Mouse (Mus musculus): ENCODE measurements around the gene Gpt2. TPM values are rescaled to one million over a fixed set of nuclear protein-coding genes. Genes with fewer than 3 reads are reported as not detected.

Gpt2 gene
- polyA plus RNA-seq, 1 experiment from 2014 or later, result 30.2 TPM

DNA sequence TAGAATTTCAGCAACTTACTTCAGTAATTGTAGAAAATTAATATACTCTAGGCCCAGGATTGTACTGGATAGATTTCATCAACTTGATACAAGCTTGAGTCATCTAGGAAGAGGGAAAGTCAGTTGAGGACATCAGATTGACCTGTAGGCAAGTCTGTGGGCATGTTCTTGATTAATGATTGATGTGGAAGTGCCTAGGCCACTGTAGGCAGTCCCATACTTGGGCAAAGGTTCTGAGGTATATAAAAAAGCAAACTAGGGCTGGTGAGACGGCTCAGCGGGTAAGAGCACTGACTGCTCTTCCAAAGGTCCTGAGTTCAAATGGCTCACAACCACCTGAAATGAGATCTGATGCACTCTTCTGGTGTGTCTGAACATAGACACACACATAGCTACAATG, 75.4 kb downstream of the Gpt2 start:
- Histone ChIP-seq H3K4me2 (no peak overlapping the region), H3K9ac (no peak overlapping the region), H3K4me1 (no peaks in the 10 kb centered on the region), H3K27ac (no peak overlapping the region), H3K4me3 (no peak overlapping the region), H3K36me3 (ENCODE audit: poor library complexity, severe bottlenecking) (no peaks in the 10 kb centered on the region), H3K27me3 (no peaks in the 10 kb centered on the region), H3K9me3 (replicated peaks) (no peaks in the 10 kb centered on the region)
- ATAC-seq, result no peak
- WGBS, result 97% methylated on average over 2 of the region's 2 CpGs

DNA sequence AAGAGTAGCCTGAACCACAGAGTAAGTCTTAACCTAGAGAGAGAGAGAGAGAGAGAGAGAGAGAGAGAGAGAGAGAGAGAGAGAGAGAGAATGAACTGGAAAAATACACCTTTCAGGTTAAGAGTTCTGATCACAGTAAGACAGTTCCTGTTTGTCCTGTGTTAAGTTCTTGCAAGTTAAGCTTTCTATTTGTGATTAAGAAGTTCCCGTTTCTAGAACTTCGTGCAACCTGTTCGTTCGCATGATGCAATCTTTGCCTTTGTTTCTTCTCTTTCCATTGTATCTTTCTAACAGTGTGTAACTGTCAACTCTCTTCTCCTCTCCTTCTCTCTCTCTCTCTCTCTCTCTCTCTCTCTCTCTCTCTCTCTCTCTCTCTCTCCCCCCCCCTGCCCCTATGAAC, 78.1 kb downstream of the Gpt2 start:
- ATAC-seq, result no peak
- WGBS, result 87% methylated on average over 4 of the region's 4 CpGs
- H3K4me3 ChIP-seq, result no peak overlapping the region

DNA sequence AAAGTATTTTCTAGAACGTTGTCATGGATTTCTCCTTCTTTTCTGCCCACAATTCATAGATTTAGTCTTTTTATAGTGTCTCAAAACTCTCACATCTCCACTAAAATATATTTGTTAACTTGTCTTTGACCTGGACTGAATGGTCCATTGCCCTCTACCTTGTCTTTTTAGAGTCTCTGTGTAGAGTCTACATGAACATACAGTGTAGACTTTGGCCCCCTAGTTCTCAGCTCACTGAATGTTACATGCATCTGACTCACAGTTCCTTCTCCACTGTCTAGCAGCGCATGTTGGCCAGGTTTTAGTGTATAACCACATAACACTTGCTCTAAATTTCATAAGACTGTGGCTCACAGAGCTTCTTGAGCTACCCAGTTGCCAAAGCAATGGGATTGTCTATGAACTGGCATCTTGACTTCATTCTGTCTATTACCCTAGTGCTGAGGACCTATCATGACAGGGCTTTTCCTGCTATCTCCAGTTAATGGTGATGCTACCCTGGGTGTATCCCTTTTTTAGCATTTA, 81.7 kb downstream of the Gpt2 start:
- Histone ChIP-seq H3K4me1 (no peaks in the 10 kb centered on the region), H3K27me3 (no peaks in the 10 kb centered on the region), H3K4me2 (no peak overlapping the region), H3K4me3 (no peak overlapping the region), H3K9me3 (replicated peaks) (no peaks in the 10 kb centered on the region), H3K36me3 (ENCODE audit: poor library complexity, severe bottlenecking) (no peaks in the 10 kb centered on the region), H3K9ac (no peak overlapping the region), H3K27ac (no peak overlapping the region)
- WGBS, result 79% methylated on average over 2 of the region's 2 CpGs
- ATAC-seq, result no peak

More for the DNA sequence above, 78.1 kb downstream of the Gpt2 start:
- H3K4me2 ChIP-seq, result no peak overlapping the region
- no peaks in the 10 kb centered on the region for H3K9me3 ChIP-seq (replicated peaks)
- no peaks in the 10 kb centered on the region for H3K36me3 ChIP-seq (ENCODE audit: poor library complexity, severe bottlenecking)
- H3K27me3 ChIP-seq, result no peaks in the 10 kb centered on the region
- H3K4me1 ChIP-seq, result no peaks in the 10 kb centered on the region
- no peak overlapping the region for H3K9ac ChIP-seq
- no peak overlapping the region for H3K27ac ChIP-seq

Other genes with a start within 250 kb of the Gpt2 start
- 109 and 115 TPM in 2 replicates for gene Orc6, start 192.9 kb upstream of the Gpt2 start, polyA plus RNA-seq (2015; fragmentation: Nextera tagmentation; extraction: Ambion mirVana)
- gene Vps35, start 192.8 kb upstream of the Gpt2 start, polyA plus RNA-seq (2015; fragmentation: Nextera tagmentation; extraction: Ambion mirVana), result 161 and 165 TPM in 2 replicates
- gene Mylk3, start 106.2 kb upstream of the Gpt2 start, polyA plus RNA-seq (2015; fragmentation: Nextera tagmentation; extraction: Ambion mirVana), result 0.45 and 0.60 TPM in 2 replicates
- gene 4921524J17Rik, start 59.7 kb upstream of the Gpt2 start, polyA plus RNA-seq (2015; fragmentation: Nextera tagmentation; extraction: Ambion mirVana), result 53.4 and 60.3 TPM in 2 replicates
- gene Dnaja2, start 62.8 kb downstream of the Gpt2 start, polyA plus RNA-seq (2015; fragmentation: Nextera tagmentation; extraction: Ambion mirVana), result 167 and 177 TPM in 2 replicates
- 35.2 and 36.8 TPM in 2 replicates for gene Neto2, start 208.3 kb downstream of the Gpt2 start, polyA plus RNA-seq (2015; fragmentation: Nextera tagmentation; extraction: Ambion mirVana)